8 mouse cellular contexts compared by ENCODE assay signal in the genomic region with DNA sequence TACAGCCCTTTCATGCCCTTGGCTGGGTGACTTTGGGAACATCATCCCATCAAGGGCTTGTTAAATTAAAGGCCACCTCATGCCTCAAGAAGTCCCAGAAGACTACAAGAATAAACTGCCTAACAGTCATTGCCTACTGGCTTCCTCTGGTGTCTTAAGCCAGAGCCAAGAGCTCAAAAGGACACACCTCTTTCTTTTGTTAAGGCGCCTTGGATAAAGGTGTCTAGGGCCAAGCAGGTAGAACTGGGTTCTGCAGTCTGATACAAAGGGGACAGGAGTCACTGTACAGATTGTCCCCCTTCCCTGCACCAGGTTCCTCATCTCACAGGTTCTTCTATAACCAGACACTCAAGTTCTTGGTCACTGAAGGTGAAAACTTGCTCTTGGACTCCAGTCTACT. TPM values are rescaled to one million over a fixed set of nuclear protein-coding genes. Genes with fewer than 3 reads are reported as not detected.
DNase-seq lines count a peak whose midpoint lies in the region; ATAC-seq lines count a peak whose summit lies in the region.

No protein-coding gene starts in this region.

- peak overlapping the region; percentile 88 for H3K4me3 ChIP-seq in forebrain, embryonic 10.5 days
- H3K4me3 ChIP-seq in forebrain, embryonic 16.5 days (replicated peaks; ENCODE audit: low read length) = no peak overlapping the region
- H3K4me3 ChIP-seq in lung, embryonic 16.5 days (ENCODE audit: low read length) = peak overlapping the region; percentile 94; the same call in 1 of the 2 replicates
- no peak overlapping the region for H3K4me3 ChIP-seq in hindbrain, embryonic 13.5 days
- H3K4me3 ChIP-seq in midbrain, embryonic 15.5 days = no peak overlapping the region

- no peak for ATAC-seq in forebrain, embryonic 16.5 days
- ATAC-seq in lung, embryonic 16.5 days (ENCODE audit: low read depth) = no peak
- no peak for ATAC-seq in hindbrain, embryonic 13.5 days (ENCODE audit: low FRiP score)
- ATAC-seq in midbrain, embryonic 15.5 days (replicated peaks) = no peak
- no peak for ATAC-seq in activated CD4-positive, CD25-positive, alpha-beta regulatory T cell, adult 4 months
- ATAC-seq in CD4-positive, CD25-positive, alpha-beta regulatory T cell, adult 4 months = no peak

- H3K9me3 ChIP-seq in forebrain, embryonic 10.5 days = no peaks in the 10 kb centered on the region
- no peaks in the 10 kb centered on the region for H3K9me3 ChIP-seq in forebrain, embryonic 16.5 days (ENCODE audit: control insufficient read depth, low read length)
- H3K9me3 ChIP-seq in lung, embryonic 16.5 days (ENCODE audit: control insufficient read depth, low read length) = no peaks in the 10 kb centered on the region
- no peaks in the 10 kb centered on the region for H3K9me3 ChIP-seq in hindbrain, embryonic 13.5 days
- no peaks in the 10 kb centered on the region for H3K9me3 ChIP-seq in midbrain, embryonic 15.5 days

- no peak overlapping the region for H3K4me2 ChIP-seq in forebrain, embryonic 16.5 days (ENCODE audit: low read length)
- peak overlapping the region; percentile 74 for H3K4me2 ChIP-seq in lung, embryonic 16.5 days (ENCODE audit: low read depth, low read length)
- H3K4me2 ChIP-seq in hindbrain, embryonic 13.5 days = peak overlapping the region; percentile 63
- H3K4me2 ChIP-seq in midbrain, embryonic 15.5 days = peak overlapping the region; percentile 66

- H3K9ac ChIP-seq in forebrain, embryonic 16.5 days (replicated peaks; ENCODE audit: low read depth, low read length) = no peak overlapping the region
- H3K9ac ChIP-seq in lung, embryonic 16.5 days (ENCODE audit: low read length) = peak overlapping the region; percentile 93
- no peak overlapping the region; the same call in 1 of the 2 replicates for H3K9ac ChIP-seq in hindbrain, embryonic 13.5 days
- no peak overlapping the region for H3K9ac ChIP-seq in midbrain, embryonic 15.5 days

- no peak for DNase-seq in forebrain, embryonic 10.5 days (ENCODE audit: extremely low spot score, low spot score)
- no peak for DNase-seq in lung, postnatal 36 days

- peaks cover 32% of the 10 kb centered on the region for H3K4me1 ChIP-seq in forebrain, embryonic 10.5 days
- H3K4me1 ChIP-seq in forebrain, embryonic 16.5 days (replicated peaks; ENCODE audit: control insufficient read depth, insufficient read depth, low read length) = peaks cover 13% of the 10 kb centered on the region
- H3K4me1 ChIP-seq in lung, embryonic 16.5 days (replicated peaks; ENCODE audit: control insufficient read depth, insufficient read depth, low read length) = peaks cover 18% of the 10 kb centered on the region
- H3K4me1 ChIP-seq in hindbrain, embryonic 13.5 days (replicated peaks) = peaks cover 16% of the 10 kb centered on the region
- peaks cover 10% of the 10 kb centered on the region for H3K4me1 ChIP-seq in midbrain, embryonic 15.5 days

- peaks cover 66% of the 10 kb centered on the region for H3K36me3 ChIP-seq in forebrain, embryonic 10.5 days (replicated peaks)
- peaks cover 8% of the 10 kb centered on the region for H3K36me3 ChIP-seq in forebrain, embryonic 16.5 days (ENCODE audit: control insufficient read depth, insufficient read depth)
- peaks cover 18% of the 10 kb centered on the region for H3K36me3 ChIP-seq in lung, embryonic 16.5 days (ENCODE audit: control insufficient read depth, insufficient read depth, low read length)
- peaks cover 39% of the 10 kb centered on the region for H3K36me3 ChIP-seq in hindbrain, embryonic 13.5 days
- H3K36me3 ChIP-seq in midbrain, embryonic 15.5 days (replicated peaks) = peaks cover 12% of the 10 kb centered on the region

- WGBS in forebrain, embryonic 10.5 days = 96% methylated on average over 1 of the region's 1 CpGs
- WGBS in forebrain, embryonic 16.5 days = 100% methylated on average over 1 of the region's 1 CpGs
- 78% methylated on average over 1 of the region's 1 CpGs for WGBS in lung, embryonic 16.5 days
- 100% methylated on average over 1 of the region's 1 CpGs for WGBS in hindbrain, embryonic 13.5 days
- 90% methylated on average over 1 of the region's 1 CpGs for WGBS in midbrain, embryonic 15.5 days

- peak overlapping the region; percentile 97 for H3K27ac ChIP-seq in forebrain, embryonic 10.5 days
- H3K27ac ChIP-seq in forebrain, embryonic 16.5 days (ENCODE audit: low read length) = no peak overlapping the region
- no peak overlapping the region for H3K27ac ChIP-seq in lung, embryonic 16.5 days (ENCODE audit: low read length)
- H3K27ac ChIP-seq in hindbrain, embryonic 13.5 days = no peak overlapping the region
- H3K27ac ChIP-seq in midbrain, embryonic 15.5 days = no peak overlapping the region

- no peaks in the 10 kb centered on the region for H3K27me3 ChIP-seq in forebrain, embryonic 10.5 days (ENCODE audit: poor library complexity, severe bottlenecking)
- H3K27me3 ChIP-seq in forebrain, embryonic 16.5 days (replicated peaks; ENCODE audit: control insufficient read depth, insufficient read depth, low read length) = no peaks in the 10 kb centered on the region
- H3K27me3 ChIP-seq in lung, embryonic 16.5 days (ENCODE audit: control insufficient read depth, insufficient read depth, low read depth, low read length) = no peaks in the 10 kb centered on the region
- H3K27me3 ChIP-seq in hindbrain, embryonic 13.5 days = no peaks in the 10 kb centered on the region
- no peaks in the 10 kb centered on the region for H3K27me3 ChIP-seq in midbrain, embryonic 15.5 days (replicated peaks)

RNA-seq across cellular contexts. Expression of a gene that starts 1.4 kb away (rescaled TPM):
- polyA plus RNA-seq in forebrain, embryonic 10.5 days (2016; fragmentation: Nextera tagmentation; extraction: Ambion mirVana) = 196 and 210 TPM in 2 replicates
- polyA plus RNA-seq in forebrain, embryonic 16.5 days (2015; fragmentation: Nextera tagmentation; extraction: Ambion mirVana) = 64.3 and 64.7 TPM in 2 replicates
- 110 and 117 TPM in 2 replicates for polyA plus RNA-seq in lung, embryonic 16.5 days (2015; fragmentation: Nextera tagmentation; extraction: Ambion mirVana)
- 66.8 and 70.8 TPM in 2 replicates for polyA plus RNA-seq in hindbrain, embryonic 13.5 days (2015; fragmentation: Nextera tagmentation; extraction: Ambion mirVana)
- polyA plus RNA-seq in midbrain, embryonic 15.5 days (2015; fragmentation: Nextera tagmentation; extraction: Ambion mirVana) = 63.1 and 65.6 TPM in 2 replicates
- polyA plus RNA-seq in activated CD4-positive, CD25-positive, alpha-beta regulatory T cell, adult 4 months (2017; shearing (Covaris generic)) = 10 to 100 TPM; 27.6 to 33.4 TPM
- polyA plus RNA-seq in CD4-positive, CD25-positive, alpha-beta regulatory T cell, adult 4 months (2017; shearing (Covaris generic)) = 10 to 100 TPM; 23.7 to 24.0 TPM

RNA-seq across cellular contexts. Expression of a gene that starts 8.1 kb away (rescaled TPM):
- 524 and 528 TPM in 2 replicates for polyA plus RNA-seq in forebrain, embryonic 10.5 days (2016; fragmentation: Nextera tagmentation; extraction: Ambion mirVana)
- 182 and 199 TPM in 2 replicates for polyA plus RNA-seq in forebrain, embryonic 16.5 days (2015; fragmentation: Nextera tagmentation; extraction: Ambion mirVana)
- 318 and 395 TPM in 2 replicates for polyA plus RNA-seq in lung, embryonic 16.5 days (2015; fragmentation: Nextera tagmentation; extraction: Ambion mirVana)
- 145 and 151 TPM in 2 replicates for polyA plus RNA-seq in hindbrain, embryonic 13.5 days (2015; fragmentation: Nextera tagmentation; extraction: Ambion mirVana)
- polyA plus RNA-seq in midbrain, embryonic 15.5 days (2015; fragmentation: Nextera tagmentation; extraction: Ambion mirVana) = 121 and 132 TPM in 2 replicates
- 10 to 100 TPM; 29.0 to 36.5 TPM for polyA plus RNA-seq in activated CD4-positive, CD25-positive, alpha-beta regulatory T cell, adult 4 months (2017; shearing (Covaris generic))
- polyA plus RNA-seq in CD4-positive, CD25-positive, alpha-beta regulatory T cell, adult 4 months (2017; shearing (Covaris generic)) = 10 to 100 TPM; 11.3 to 14.7 TPM

RNA-seq across cellular contexts. Expression of a gene that starts 16.8 kb away (rescaled TPM):
- polyA plus RNA-seq in forebrain, embryonic 10.5 days (2016; fragmentation: Nextera tagmentation; extraction: Ambion mirVana) = 48.0 and 49.3 TPM in 2 replicates
- polyA plus RNA-seq in forebrain, embryonic 16.5 days (2015; fragmentation: Nextera tagmentation; extraction: Ambion mirVana) = 35.2 and 35.7 TPM in 2 replicates
- polyA plus RNA-seq in lung, embryonic 16.5 days (2015; fragmentation: Nextera tagmentation; extraction: Ambion mirVana) = 38.0 and 42.3 TPM in 2 replicates
- 37.0 and 40.4 TPM in 2 replicates for polyA plus RNA-seq in hindbrain, embryonic 13.5 days (2015; fragmentation: Nextera tagmentation; extraction: Ambion mirVana)
- 36.5 and 36.9 TPM in 2 replicates for polyA plus RNA-seq in midbrain, embryonic 15.5 days (2015; fragmentation: Nextera tagmentation; extraction: Ambion mirVana)
- polyA plus RNA-seq in activated CD4-positive, CD25-positive, alpha-beta regulatory T cell, adult 4 months (2017; shearing (Covaris generic)) = 10 to 100 TPM; 16.5 to 18.0 TPM
- 10 to 100 TPM; 15.7 to 16.0 TPM for polyA plus RNA-seq in CD4-positive, CD25-positive, alpha-beta regulatory T cell, adult 4 months (2017; shearing (Covaris generic))

RNA-seq across cellular contexts. Expression of a gene that starts 18.9 kb away (rescaled TPM):
- polyA plus RNA-seq in forebrain, embryonic 10.5 days (2016; fragmentation: Nextera tagmentation; extraction: Ambion mirVana) = 29.0 and 32.3 TPM in 2 replicates
- polyA plus RNA-seq in forebrain, embryonic 16.5 days (2015; fragmentation: Nextera tagmentation; extraction: Ambion mirVana) = 46.5 and 47.0 TPM in 2 replicates
- polyA plus RNA-seq in lung, embryonic 16.5 days (2015; fragmentation: Nextera tagmentation; extraction: Ambion mirVana) = 31.4 and 32.8 TPM in 2 replicates
- 36.2 and 38.0 TPM in 2 replicates for polyA plus RNA-seq in hindbrain, embryonic 13.5 days (2015; fragmentation: Nextera tagmentation; extraction: Ambion mirVana)
- 43.3 and 45.7 TPM in 2 replicates for polyA plus RNA-seq in midbrain, embryonic 15.5 days (2015; fragmentation: Nextera tagmentation; extraction: Ambion mirVana)
- polyA plus RNA-seq in activated CD4-positive, CD25-positive, alpha-beta regulatory T cell, adult 4 months (2017; shearing (Covaris generic)) = 10 to 100 TPM; 21.5 to 40.8 TPM
- 10 to 100 TPM; 55.6 to 86.7 TPM for polyA plus RNA-seq in CD4-positive, CD25-positive, alpha-beta regulatory T cell, adult 4 months (2017; shearing (Covaris generic))

RNA-seq across cellular contexts. Expression of a gene that starts 22.5 kb away (rescaled TPM):
- polyA plus RNA-seq in forebrain, embryonic 10.5 days (2016; fragmentation: Nextera tagmentation; extraction: Ambion mirVana) = 8.3 and 8.7 TPM in 2 replicates
- 29.0 and 31.4 TPM in 2 replicates for polyA plus RNA-seq in forebrain, embryonic 16.5 days (2015; fragmentation: Nextera tagmentation; extraction: Ambion mirVana)
- 6.8 and 7.4 TPM in 2 replicates for polyA plus RNA-seq in lung, embryonic 16.5 days (2015; fragmentation: Nextera tagmentation; extraction: Ambion mirVana)
- polyA plus RNA-seq in hindbrain, embryonic 13.5 days (2015; fragmentation: Nextera tagmentation; extraction: Ambion mirVana) = 19.1 and 21.6 TPM in 2 replicates
- polyA plus RNA-seq in midbrain, embryonic 15.5 days (2015; fragmentation: Nextera tagmentation; extraction: Ambion mirVana) = 27.3 and 30.6 TPM in 2 replicates
- polyA plus RNA-seq in activated CD4-positive, CD25-positive, alpha-beta regulatory T cell, adult 4 months (2017; shearing (Covaris generic)) = 1 to 10 TPM; 4.3 to 5.3 TPM
- 1 to 10 TPM; 3.2 to 3.6 TPM for polyA plus RNA-seq in CD4-positive, CD25-positive, alpha-beta regulatory T cell, adult 4 months (2017; shearing (Covaris generic))

Comparison
In these comparisons a context has a peak if more than half of its experiments do, and no peak if none do; other contexts are left out.
1. H3K4me3 ChIP-seq: peak in forebrain, embryonic 10.5 days (single experiment) and lung, embryonic 16.5 days (single experiment); none in forebrain, embryonic 16.5 days (single experiment), hindbrain, embryonic 13.5 days (single experiment) and midbrain, embryonic 15.5 days (single experiment).